In the genomic region with DNA sequence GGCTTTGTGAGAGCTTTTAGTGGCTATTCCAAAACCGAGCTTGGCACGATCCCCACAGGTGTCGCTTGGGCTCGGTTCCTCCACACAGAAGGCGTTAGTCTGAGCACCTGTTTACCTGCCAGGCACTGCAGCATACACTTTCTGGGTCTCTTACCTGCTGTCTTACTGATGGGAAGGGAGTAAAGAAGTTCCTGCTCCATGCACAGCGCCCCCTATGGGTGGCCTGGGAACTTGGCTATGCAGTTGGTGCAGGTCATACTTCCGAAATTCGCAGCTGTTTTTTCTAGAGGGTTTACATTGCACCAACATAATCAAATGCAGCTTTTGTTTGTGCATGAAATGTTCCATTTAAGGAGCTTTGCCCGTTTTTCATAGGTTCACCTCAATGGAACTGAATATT, we compare ENCODE assay signal across 9 mouse cellular contexts. TPM values are rescaled to one million over a fixed set of nuclear protein-coding genes. Genes with fewer than 3 reads are reported as not detected.
A peak's percentile ranks its signal among the peaks of the same experiment; 100 is the strongest.
DNase-seq lines count a peak whose midpoint lies in the region; TF ChIP-seq lines count a peak whose summit lies in the region.
"Had no signal": no experiment of that assay in that cellular context is flagged by ENCODE, and none has a peak within 500 bp of the region (broad histone marks: within the 10 kb centered on the region; RNA-seq: fewer than 3 reads in every experiment).

No protein-coding gene starts in this region.

- no peak for DNase-seq in cerebellum, adult 2 months
- no peak for DNase-seq in cerebellum, adult 9-11 months
- DNase-seq in lung, adult 2 months = no peak
- no peak for DNase-seq in lung, adult 18-20 months
- DNase-seq in c-Kit-negative CD71-positive TER-119-positive erythroid progenitor cells, embryonic 14.5 days (ENCODE audit: low read depth, low spot score) = peak; percentile 31
- DNase-seq in urinary bladder, postnatal 10 days (ENCODE audit: low spot score) = no peak
- no peak for DNase-seq in ovary, adult 18-20 months (ENCODE audit: low spot score)

- peak; percentile 44; the same call in 1 of the 2 replicates for TF ChIP-seq CTCF in cerebellum, adult 2 months (IDR thresholded peaks at IDR 0.05; ENCODE audit: borderline replicate concordance, insufficient read depth, low read depth, low read length)
- TF ChIP-seq CTCF in lung, adult 2 months (IDR thresholded peaks at IDR 0.05; ENCODE audit: insufficient read depth, low read length) = peak; percentile 47
- TF ChIP-seq CTCF in testis, adult 2 months (IDR thresholded peaks at IDR 0.05; ENCODE audit: control insufficient read depth, insufficient read depth, insufficient replicate concordance, low read depth, low read length) = peak; percentile 80; the same call in 1 of the 2 replicates

- H3K27ac ChIP-seq in cerebellum, adult 2 months (ENCODE audit: insufficient read depth, low read length) = no peak overlapping the region
- H3K27ac ChIP-seq in testis, adult 2 months (ENCODE audit: control insufficient read depth, insufficient read depth, low read depth, low read length) = no peak overlapping the region
- H3K27ac ChIP-seq: neural tube, embryonic 13.5 days had no signal

- H3K36me3 ChIP-seq in testis, adult 2 months (ENCODE audit: control insufficient read depth, insufficient read depth, low read length) = no peaks in the 10 kb centered on the region
- H3K36me3 ChIP-seq: neural tube, embryonic 13.5 days had no signal

- no peaks in the 10 kb centered on the region for H3K27me3 ChIP-seq in cerebellum, adult 2 months (ENCODE audit: control insufficient read depth, insufficient read depth, low read length)
- no peaks in the 10 kb centered on the region for H3K27me3 ChIP-seq in testis, adult 2 months (ENCODE audit: control insufficient read depth, insufficient read depth, low read length)
- H3K27me3 ChIP-seq: neural tube, embryonic 13.5 days had no signal

- TF ChIP-seq POLR2A in cerebellum, adult 2 months (IDR thresholded peaks at IDR 0.05; ENCODE audit: borderline replicate concordance, insufficient read depth, low read length) = no peak
- TF ChIP-seq POLR2A in lung, adult 2 months (IDR thresholded peaks at IDR 0.05; ENCODE audit: borderline replicate concordance, extremely low read depth, low read depth, low read length) = no peak
- TF ChIP-seq POLR2A in testis, adult 2 months (IDR thresholded peaks at IDR 0.05; ENCODE audit: control insufficient read depth, low read depth, low read length) = no peak

- peaks cover 3% of the 10 kb centered on the region; the same call in 1 of the 2 replicates for H3K4me1 ChIP-seq in cerebellum, adult 2 months (ENCODE audit: control insufficient read depth, insufficient read depth, low read length)
- H3K4me1 ChIP-seq in lung, adult 2 months (ENCODE audit: control insufficient read depth, insufficient read depth, low read length) = peaks cover 6% of the 10 kb centered on the region
- H3K4me1 ChIP-seq in testis, adult 2 months (ENCODE audit: control insufficient read depth, insufficient read depth, low read length) = peaks cover 2% of the 10 kb centered on the region; the same call in 1 of the 2 replicates

- no peak overlapping the region for H3K4me3 ChIP-seq in cerebellum, adult 2 months (replicated peaks; ENCODE audit: insufficient read depth, low read depth, low read length)
- H3K4me3 ChIP-seq in lung, adult 2 months (replicated peaks; ENCODE audit: extremely low read depth, low read depth, low read length) = no peak overlapping the region
- peak overlapping the region; percentile 36 for H3K4me3 ChIP-seq in testis, adult 2 months (ENCODE audit: control insufficient read depth, low read depth, low read length)
- H3K4me3 ChIP-seq: neural tube, embryonic 13.5 days had no signal

- 49% methylated on average over 9 of the region's 9 CpGs for WGBS in cerebellum, adult 2 months
- 60% methylated on average over 9 of the region's 9 CpGs for WGBS in lung, adult 2 months

RNA-seq across cellular contexts. Expression of gene Smco1, which starts 2.1 kb away (rescaled TPM):
- polyA plus RNA-seq in cerebellum, adult 2 months (2012; rRNA removed) = 0.11 and 0.23 TPM in 2 replicates
- polyA plus RNA-seq in lung, adult 2 months (2012; rRNA removed) = 0.13 TPM in 1 of 2 replicates, not detected in the other
- polyA plus RNA-seq in testis, adult 2 months (2012; rRNA removed) = 0.14 and 0.21 TPM in 2 replicates
- polyA plus RNA-seq: neural tube, embryonic 13.5 days had no signal

RNA-seq across cellular contexts. Expression of gene Rnf168, which starts 3.9 kb away (rescaled TPM):
- 18.0 and 18.3 TPM in 2 replicates for polyA plus RNA-seq in cerebellum, adult 2 months (2012; rRNA removed)
- polyA plus RNA-seq in lung, adult 2 months (2012; rRNA removed) = 8.2 and 12.0 TPM in 2 replicates
- 16.9 and 17.9 TPM in 2 replicates for polyA plus RNA-seq in testis, adult 2 months (2012; rRNA removed)

RNA-seq across cellular contexts. Expression of gene Wdr53, which starts 26.3 kb away (rescaled TPM):
- polyA plus RNA-seq in cerebellum, adult 2 months (2012; rRNA removed) = 10.8 and 11.1 TPM in 2 replicates
- 2.6 and 5.5 TPM in 2 replicates for polyA plus RNA-seq in lung, adult 2 months (2012; rRNA removed)
- polyA plus RNA-seq in testis, adult 2 months (2012; rRNA removed) = 35.2 and 39.4 TPM in 2 replicates

RNA-seq across cellular contexts. Expression of gene Fbxo45, which starts 26.4 kb away (rescaled TPM):
- 29.6 and 30.8 TPM in 2 replicates for polyA plus RNA-seq in cerebellum, adult 2 months (2012; rRNA removed)
- 3.7 and 5.2 TPM in 2 replicates for polyA plus RNA-seq in lung, adult 2 months (2012; rRNA removed)
- polyA plus RNA-seq in testis, adult 2 months (2012; rRNA removed) = 3.7 and 4.8 TPM in 2 replicates

RNA-seq across cellular contexts. Expression of gene Ubxn7, which starts 58.7 kb away (rescaled TPM):
- polyA plus RNA-seq in cerebellum, adult 2 months (2012; rRNA removed) = 18.1 and 18.8 TPM in 2 replicates
- polyA plus RNA-seq in lung, adult 2 months (2012; rRNA removed) = 16.8 and 22.2 TPM in 2 replicates
- polyA plus RNA-seq in testis, adult 2 months (2012; rRNA removed) = 13.4 and 16.6 TPM in 2 replicates
